Mouse (Mus musculus) gastrocnemius, adult 2 months (tissue): ENCODE measurements around the gene Top3a. TPM values are rescaled to one million over a fixed set of nuclear protein-coding genes. Genes with fewer than 3 reads are reported as not detected.
"Not testable (repeated sequence)": the region's sequence is repeated elsewhere in the genome, so short reads cannot be mapped to it uniquely, and the experiment has no call there.

Source experiments
- DNase-seq: peaks from one replicate; pipeline ENCODE4 v3.0.0; 2022
- H3K27ac ChIP-seq: fragments of 200-600 bp; 2 replicates; pipeline ENCODE4 v1.8.1; 2022; ENCODE audit warnings: mild to moderate bottlenecking
- H3K4me3 ChIP-seq: fragments of 200-600 bp; 2 replicates; pipeline ENCODE4 v1.8.1; 2022; ENCODE audit warnings: mild to moderate bottlenecking, moderate library complexity
- CTCF ChIP-seq: fragments of 200-600 bp; IDR thresholded peaks from 2 replicates; pipeline ENCODE4 v1.8.1; 2022; ENCODE audit warnings: antibody characterized with exemption, mild to moderate bottlenecking, moderate library complexity
- intact Hi-C: fragments of 180-260 bp; cut with DNase I; formaldehyde crosslinking; loops from one replicate; pipeline ENCODE4 v1.15.1; 2025
- long read RNA-seq, 2 experiments: library from polyadenylated mRNA; stranded (forward); transcript quantifications; one replicate each; pipeline ENCODE4 v2.0.0; 2021
- total RNA-seq, 2 experiments: library from RNA; stranded (reverse); gene quantifications; 2 replicates each; pipeline ENCODE4 v1.2.3; 2021

Top3a gene
- total RNA-seq = 1 to 10 TPM; 4.5 to 4.7 TPM
- long read RNA-seq, experiment 1, transcript Top3a-201 (19 exons, 3,741 nt) = major isoform, 5 of 10 reads
- long read RNA-seq, experiment 1, partial matches to known transcripts = 0 of 10 reads
- long read RNA-seq, experiment 1, other reads (novel, unspliced or antisense) = 5 of 10 reads
- long read RNA-seq, experiment 2, transcript Top3a-201 (19 exons, 3,741 nt) = major isoform, 7 of 9 reads
- long read RNA-seq, experiment 2, partial matches to known transcripts = 0 of 9 reads
- long read RNA-seq, experiment 2, other reads (novel, unspliced or antisense) = 2 of 9 reads

- H3K4me3 ChIP-seq = peak within 1 kb of the TSS; percentile 90
- TF ChIP-seq CTCF = no peak
- peak; percentile 84 for DNase-seq
- H3K27ac ChIP-seq = peak within 1 kb of the TSS; percentile 96
- intact Hi-C loops = loop anchor here (2.0 to 5.0 kb wide), 3 partner anchors 48 to 85 kb away; partner anchors contain the start of gene Mief2
Observed at GRCm38 (mm10) chr11:60776829-60777740, at the start of gene Top3a, which contains the start of gene Smcr8. Gene Top3a (minus strand): TSS chr11:60777365. Gene Smcr8 (plus strand): TSS chr11:60777524.

DNA sequence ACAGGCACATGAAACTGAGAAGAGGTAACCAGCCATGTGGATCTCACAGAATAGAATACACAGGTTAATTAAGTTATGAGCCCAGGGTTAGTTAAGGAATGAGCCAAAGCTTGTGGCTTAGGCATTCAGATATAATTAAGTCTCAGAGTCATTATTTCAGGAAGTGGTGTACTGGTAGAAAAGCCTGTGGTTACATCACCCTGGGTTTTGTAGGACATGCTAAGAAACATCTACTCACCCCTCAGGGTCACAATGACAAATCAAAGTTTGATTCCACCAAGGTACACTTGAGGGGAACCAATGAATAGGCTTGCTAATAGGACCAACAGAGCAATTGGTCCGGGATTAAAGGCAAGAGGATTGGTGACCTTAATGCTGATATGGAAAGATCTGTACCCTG is 49.5 kb upstream of the Top3a start:
- intact Hi-C loops = loop anchor here (5.0 kb wide), 1 partner anchor 49 kb away; the partner anchor contains the start of genes Smcr8 and Top3a

DNA sequence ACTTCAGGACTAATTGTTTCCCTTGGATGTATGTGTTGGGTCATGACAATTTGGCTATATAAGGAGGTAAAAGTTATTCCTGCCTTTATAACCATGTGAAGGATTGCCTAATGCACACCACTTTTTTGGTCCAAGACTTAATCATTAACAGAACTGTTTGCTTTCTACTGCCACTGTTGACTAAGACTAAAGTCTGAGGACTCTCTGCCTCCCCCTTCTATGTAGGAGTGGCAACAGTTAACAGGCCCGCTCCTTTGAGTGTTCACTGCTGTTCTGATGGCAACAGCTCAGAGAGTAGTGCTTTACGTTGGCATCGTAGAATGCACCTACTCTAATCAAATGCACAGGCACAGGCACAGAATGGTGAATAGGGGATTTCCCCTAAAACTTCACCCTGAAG is 48.0 kb upstream of the Top3a start:
- no peak for TF ChIP-seq CTCF
- no peak overlapping the region for H3K27ac ChIP-seq
- intact Hi-C loops = loop anchor here (5.0 kb wide), 1 partner anchor 48 kb away; the partner anchor contains the start of genes Smcr8 and Top3a
- H3K4me3 ChIP-seq = no peak overlapping the region
- DNase-seq = no peak

More for the DNA sequence above, 49.5 kb upstream of the Top3a start:
- DNase-seq = no peak
- Histone ChIP-seq H3K27ac (no peak overlapping the region), H3K4me3 (no peak overlapping the region)
- no peak for TF ChIP-seq CTCF

GRCm38 (mm10) chr11:60823771-60824170 is 46.6 kb upstream of the Top3a start:
- no peak for TF ChIP-seq CTCF
- Histone ChIP-seq H3K4me3 (no peak overlapping the region), H3K27ac (no peak overlapping the region)
- no peak for DNase-seq
- intact Hi-C loops = no loop called here

GRCm38 (mm10) chr11:60816398-60816797 is 39.2 kb upstream of the Top3a start:
- intact Hi-C loops = no loop called here
- no peak for DNase-seq
- Histone ChIP-seq H3K27ac (no peak overlapping the region), H3K4me3 (no peak overlapping the region)
- no peak for TF ChIP-seq CTCF

- intact Hi-C loops, DNase-seq: not testable (repeated sequence)
- Histone ChIP-seq H3K27ac (peak within 1 kb of the TSS; percentile 83), H3K4me3 (peak within 1 kb of the TSS; percentile 69)
Observed at GRCm38 (mm10) chr11:60811618-60812017, 34.5 kb upstream of the Top3a start, which contains the start of gene Shmt1. Gene Shmt1 (minus strand): TSS chr11:60811718.

GRCm38 (mm10) chr11:60811054-60811460 is 33.9 kb upstream of the Top3a start:
- intact Hi-C loops = no loop called here
- peak; percentile 97 for DNase-seq
- peak overlapping the region; percentile 69 for H3K4me3 ChIP-seq
- TF ChIP-seq CTCF = no peak
- H3K27ac ChIP-seq = peak overlapping the region; percentile 83

DNA sequence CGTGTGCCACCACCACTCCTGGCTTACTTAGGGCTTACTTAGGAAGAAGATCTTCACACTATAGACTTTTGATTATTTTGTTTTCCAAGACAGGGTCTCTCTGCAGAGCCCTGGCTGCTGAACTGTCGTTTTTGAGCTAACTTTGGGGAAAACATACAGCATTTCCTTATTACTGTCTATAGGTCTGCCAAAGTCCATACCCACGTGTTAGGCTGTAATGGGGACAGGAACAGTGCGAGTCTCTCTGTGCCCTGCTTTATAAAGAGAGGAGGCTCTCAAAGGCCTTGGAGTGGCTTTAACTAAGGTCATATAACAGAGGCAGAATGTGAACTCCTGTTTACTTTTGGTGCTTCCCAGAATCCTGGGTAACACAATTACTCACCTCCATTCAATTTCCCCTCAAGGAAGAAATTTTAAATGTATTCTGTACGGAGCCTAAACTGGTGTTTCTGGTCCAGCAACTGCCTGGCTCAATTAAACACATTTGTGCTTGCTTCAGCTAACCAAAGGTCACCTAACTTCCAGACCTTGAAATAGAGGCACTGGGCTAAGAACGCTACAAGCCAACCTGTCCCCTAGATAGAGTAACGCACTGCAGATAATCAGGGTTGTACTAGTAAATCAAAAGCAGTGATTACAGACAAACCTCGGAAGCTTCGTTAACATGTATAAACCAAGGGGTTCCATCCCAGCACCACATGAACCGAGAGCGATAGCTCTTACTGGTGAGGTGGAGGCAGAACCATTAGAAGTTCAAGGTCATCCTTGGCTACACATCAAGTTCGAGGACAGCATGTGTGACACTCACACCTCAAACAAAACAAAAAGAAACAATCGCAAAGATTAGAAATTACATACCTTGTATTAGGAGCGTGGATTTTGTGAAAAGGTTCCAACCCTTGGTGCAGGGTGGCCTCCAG is 33.1 kb upstream of the Top3a start:
- DNase-seq = no peak
- intact Hi-C loops = no loop called here
- no peak for TF ChIP-seq CTCF
- H3K27ac ChIP-seq = peak overlapping the region; percentile 83
- H3K4me3 ChIP-seq = peak overlapping the region; percentile 69

DNA sequence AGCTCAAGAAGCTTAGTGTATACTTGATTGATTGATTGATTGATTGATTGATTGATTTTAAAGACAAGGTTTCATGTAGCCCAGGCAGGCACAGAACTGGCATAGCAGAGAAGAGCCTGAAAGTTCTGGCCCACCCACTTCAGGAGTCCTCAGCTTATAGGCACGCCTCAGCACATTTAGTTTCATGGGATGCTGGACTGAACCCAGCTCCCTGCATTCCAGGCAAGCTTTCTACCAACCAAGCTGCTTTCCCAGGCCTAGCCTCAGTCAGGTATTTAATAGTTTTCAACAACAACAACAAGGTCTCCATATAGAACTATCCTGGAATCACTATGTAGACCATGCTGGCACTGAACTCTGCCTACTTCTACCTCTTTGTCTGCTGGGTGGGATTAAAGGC is 32.4 kb upstream of the Top3a start:
- no peak for DNase-seq
- no peak overlapping the region for H3K4me3 ChIP-seq
- TF ChIP-seq CTCF = no peak
- intact Hi-C loops = no loop called here
- H3K27ac ChIP-seq = peak overlapping the region; percentile 83; the same call in 1 of the 2 replicates

- H3K4me3 ChIP-seq = no peak overlapping the region
- DNase-seq = peak; percentile 62
- intact Hi-C loops = no loop called here
- H3K27ac ChIP-seq = peak overlapping the region; percentile 65
- no peak for TF ChIP-seq CTCF
Observed at GRCm38 (mm10) chr11:60808286-60809070, 31.3 kb upstream of the Top3a start.

GRCm38 (mm10) chr11:60800892-60801291 is 23.7 kb upstream of the Top3a start:
- no peak overlapping the region for H3K4me3 ChIP-seq
- H3K27ac ChIP-seq = no peak overlapping the region
- no peak for DNase-seq
- intact Hi-C loops = no loop called here
- no peak for TF ChIP-seq CTCF
